Mouse (Mus musculus): ENCODE data around the gene Gm17622.

Gene Gm17622

GRCm38 (mm10) chr13:96490433-96490832, at the start of gene Gm17622:
TSS of gene Gm17622 (plus strand) at chr13:96490733.
- in situ Hi-C loops (cut with MboI, MseI), result no loop called here

DNA sequence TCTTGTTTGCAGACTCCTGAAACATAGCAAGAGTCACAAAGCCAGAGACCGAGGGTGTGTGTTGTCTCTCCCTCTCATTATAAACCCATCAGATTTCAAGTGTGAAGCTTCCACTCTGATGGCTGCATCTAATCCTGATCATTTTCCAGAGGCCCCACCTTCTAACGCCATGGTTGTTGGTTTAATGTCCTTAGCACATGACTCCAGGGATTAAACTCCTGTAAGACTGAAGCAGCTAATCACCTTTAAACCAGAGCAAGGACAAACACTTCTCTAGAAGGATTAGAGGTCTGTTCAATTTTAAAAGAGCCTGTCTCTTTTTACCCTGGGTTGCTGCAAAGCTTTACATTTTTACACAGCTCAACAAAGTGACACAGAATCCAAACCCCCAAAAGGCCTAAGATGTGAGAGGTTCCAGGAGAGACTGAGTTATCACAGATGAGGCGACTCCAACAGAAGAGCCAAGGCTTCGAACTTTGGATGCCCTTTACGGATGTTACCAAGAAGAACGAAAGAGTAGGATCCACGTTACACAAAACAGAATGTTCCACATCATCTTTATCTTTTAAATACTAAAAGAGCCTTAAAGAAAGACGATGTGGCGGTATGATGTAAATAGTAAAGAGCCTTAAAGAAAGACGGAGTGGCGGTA, 40.2 kb upstream of the Gm17622 start:
- in situ Hi-C loops (cut with MboI, MseI), result no loop called here

DNA sequence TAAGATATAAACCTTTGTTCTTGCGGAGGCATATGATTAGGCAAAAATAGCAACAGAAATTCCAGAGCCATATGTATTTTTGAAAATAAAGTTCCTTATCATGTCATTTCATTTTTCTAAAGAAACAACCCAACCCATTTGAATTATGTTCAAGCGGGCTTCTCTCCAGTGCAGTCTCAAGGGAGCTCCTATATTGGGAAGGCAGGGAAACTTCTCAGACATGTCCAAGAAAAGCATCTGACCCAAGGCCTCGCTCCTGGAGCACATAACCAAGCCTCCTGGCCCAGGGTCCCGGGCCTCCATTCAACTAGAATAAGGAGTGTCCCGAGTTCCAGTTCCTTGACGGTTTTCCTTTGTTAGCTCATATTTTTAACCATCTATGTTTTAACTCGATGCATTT, 39.7 kb upstream of the Gm17622 start:
- in situ Hi-C loops (cut with MboI, MseI), result no loop called here

DNA sequence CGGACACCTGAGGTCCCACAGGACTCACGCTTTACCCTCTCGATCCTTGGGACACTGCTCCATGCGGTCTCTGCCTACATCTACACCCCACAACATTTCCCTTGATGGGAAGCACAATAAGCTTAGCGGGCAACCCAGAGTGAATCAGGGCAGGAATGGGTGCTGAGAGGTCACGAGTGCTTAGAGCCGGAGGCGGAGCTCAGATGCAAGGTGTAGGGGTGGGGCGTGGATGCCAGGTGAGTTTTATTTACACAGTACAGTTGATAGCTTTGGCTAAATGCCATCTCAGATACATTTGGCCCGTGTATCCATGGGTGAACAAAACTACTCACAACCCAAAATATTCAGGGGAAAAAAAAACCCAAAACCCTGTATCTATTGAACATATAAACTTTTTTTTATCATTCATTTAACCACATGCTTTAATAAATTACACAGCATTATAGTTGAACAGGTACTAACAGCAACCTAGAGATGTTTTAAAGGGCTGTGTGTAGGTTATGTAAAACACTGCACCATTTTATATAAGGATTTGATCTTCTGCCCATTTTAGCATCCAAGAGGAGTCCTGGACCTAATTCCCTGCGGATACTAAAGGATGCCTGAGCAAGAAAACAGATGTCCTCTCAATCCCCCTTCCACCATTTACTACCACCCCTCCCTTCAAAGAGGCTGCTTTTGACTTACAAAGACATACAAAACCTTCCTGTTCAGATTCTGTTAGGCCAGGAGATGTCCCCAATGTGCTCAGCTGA, 39.0 kb upstream of the Gm17622 start:
- in situ Hi-C loops (cut with MboI, MseI), result no loop called here

- in situ Hi-C loops (cut with MboI, MseI), result no loop called here
These were observed 37.9 kb upstream of the Gm17622 start for GRCm38 (mm10) chr13:96452621-96453020.

- in situ Hi-C loops (cut with MboI, MseI), result no loop called here
These were observed 36.2 kb upstream of the Gm17622 start for GRCm38 (mm10) chr13:96454288-96454687.

DNA sequence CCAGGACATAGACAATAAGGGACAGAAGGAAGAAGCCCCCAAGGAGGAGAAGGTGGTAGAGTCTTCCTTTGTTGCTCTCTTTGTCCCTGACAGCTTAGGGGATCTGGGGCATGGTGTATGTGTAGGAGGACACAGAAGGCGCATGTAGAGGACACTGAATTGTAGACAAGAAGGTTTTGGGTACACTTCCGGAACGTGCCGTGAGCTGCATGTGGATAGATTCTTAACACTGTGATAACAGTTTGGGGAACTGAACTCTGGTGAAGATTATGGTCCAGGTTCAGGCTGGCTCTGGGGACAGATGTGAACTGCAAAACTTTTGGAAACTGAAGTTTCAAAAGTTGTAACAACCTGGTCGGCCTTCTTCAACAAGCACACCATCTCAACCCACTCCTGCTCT, 33.0 kb upstream of the Gm17622 start:
- in situ Hi-C loops (cut with MboI, MseI), result no loop called here

- in situ Hi-C loops (cut with MboI, MseI), result no loop called here
These were observed 32.5 kb upstream of the Gm17622 start for GRCm38 (mm10) chr13:96458018-96458417.

GRCm38 (mm10) chr13:96458606-96459005, 31.9 kb upstream of the Gm17622 start:
- in situ Hi-C loops (cut with MboI, MseI), result no loop called here

DNA sequence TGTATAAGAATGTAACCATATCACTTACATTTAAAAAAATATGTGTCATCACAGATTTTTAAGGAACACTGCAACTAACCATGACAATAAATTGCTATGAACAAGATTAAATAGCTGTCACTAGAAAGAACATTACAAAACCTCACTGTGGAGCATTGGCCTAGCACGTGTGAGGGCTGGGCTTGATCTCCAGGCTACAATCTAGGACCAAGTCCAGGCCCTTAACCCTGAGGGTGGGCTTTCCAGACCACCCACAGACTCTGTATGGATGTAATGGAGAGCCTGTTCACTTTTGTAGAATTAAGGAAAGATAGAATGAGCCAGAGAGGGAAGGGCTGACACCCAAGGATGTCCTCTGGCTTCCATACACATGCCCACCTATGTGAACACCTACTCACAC, 27.9 kb upstream of the Gm17622 start:
- in situ Hi-C loops (cut with MboI, MseI), result loop anchor here in 1 of 2 experiments (10.0 kb wide), 1 partner anchor 268 kb away; no protein-coding TSS in a partner anchor

DNA sequence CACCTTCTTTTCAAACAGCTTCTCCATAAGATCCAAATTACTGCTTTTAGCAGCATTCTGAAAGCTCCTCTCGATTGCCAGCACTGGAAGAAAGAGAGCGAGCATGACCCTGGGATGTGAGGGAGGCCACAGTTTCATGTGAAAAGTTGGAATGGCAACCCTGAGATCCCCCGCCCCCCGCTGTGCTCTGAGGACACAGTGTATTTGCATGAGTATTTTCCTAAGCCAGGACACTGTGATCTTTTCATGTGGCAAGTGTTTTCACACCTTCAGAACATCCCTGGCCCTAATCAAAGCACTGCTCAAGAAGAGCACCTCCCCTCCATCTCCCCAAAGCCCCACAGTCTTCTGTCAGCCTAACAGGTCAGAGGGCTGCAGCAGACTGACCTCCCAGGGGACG, 25.2 kb upstream of the Gm17622 start:
- in situ Hi-C loops (cut with MboI, MseI), result loop anchor here in 1 of 2 experiments (10.0 kb wide), 1 partner anchor 271 kb away; no protein-coding TSS in a partner anchor

DNA sequence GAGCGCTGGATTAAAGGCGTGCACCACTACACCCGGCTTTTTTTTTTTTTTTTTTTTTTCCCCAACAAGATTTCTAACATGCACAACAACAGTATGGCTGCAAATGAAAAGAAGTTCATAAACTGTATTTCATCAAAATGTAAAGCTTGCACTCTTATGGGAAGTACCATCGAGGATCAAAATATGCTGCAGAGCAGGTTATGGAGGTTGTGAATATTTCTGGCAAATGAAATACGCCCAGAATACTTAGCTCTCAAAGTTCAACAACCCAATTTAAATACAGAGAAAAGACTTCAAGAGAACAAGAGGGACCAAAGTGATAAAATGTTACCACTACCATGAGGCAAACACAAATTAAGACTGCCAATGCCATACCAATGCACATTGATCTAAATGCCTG, 21.9 kb upstream of the Gm17622 start:
- in situ Hi-C loops (cut with MboI, MseI), result loop anchor here in 1 of 2 experiments (10.0 kb wide), 1 partner anchor 274 kb away; no protein-coding TSS in a partner anchor

- in situ Hi-C loops (cut with MboI, MseI), result no loop called here
These were observed 20.0 kb upstream of the Gm17622 start for GRCm38 (mm10) chr13:96470556-96470955.

GRCm38 (mm10) chr13:96470957-96471356, 19.6 kb upstream of the Gm17622 start, which contains the start of gene Ankdd1b:
TSS of gene Ankdd1b (minus strand) at chr13:96471198.
- in situ Hi-C loops (cut with MboI, MseI), result no loop called here

GRCm38 (mm10) chr13:96477226-96477625, 13.3 kb upstream of the Gm17622 start:
- in situ Hi-C loops (cut with MboI, MseI), result no loop called here

DNA sequence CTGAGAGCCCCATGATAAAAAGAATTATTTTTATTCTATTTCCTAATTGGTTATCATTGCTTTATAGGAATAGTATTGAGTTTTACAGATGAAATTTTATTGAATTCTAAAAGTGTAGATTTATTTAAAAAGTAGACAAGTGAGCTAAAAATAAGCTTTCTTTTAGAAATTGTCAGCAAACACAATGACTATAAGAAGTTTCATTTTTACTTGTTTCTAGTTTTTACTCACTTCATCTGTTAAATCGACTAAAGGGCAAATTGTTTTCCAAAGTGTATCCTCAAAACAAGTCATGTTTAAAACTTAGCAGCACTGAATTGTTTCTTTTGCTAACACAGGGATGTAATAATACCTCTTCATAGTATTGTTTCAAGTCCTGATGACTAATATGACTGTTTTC, 11.5 kb upstream of the Gm17622 start:
- in situ Hi-C loops (cut with MboI, MseI), result no loop called here

DNA sequence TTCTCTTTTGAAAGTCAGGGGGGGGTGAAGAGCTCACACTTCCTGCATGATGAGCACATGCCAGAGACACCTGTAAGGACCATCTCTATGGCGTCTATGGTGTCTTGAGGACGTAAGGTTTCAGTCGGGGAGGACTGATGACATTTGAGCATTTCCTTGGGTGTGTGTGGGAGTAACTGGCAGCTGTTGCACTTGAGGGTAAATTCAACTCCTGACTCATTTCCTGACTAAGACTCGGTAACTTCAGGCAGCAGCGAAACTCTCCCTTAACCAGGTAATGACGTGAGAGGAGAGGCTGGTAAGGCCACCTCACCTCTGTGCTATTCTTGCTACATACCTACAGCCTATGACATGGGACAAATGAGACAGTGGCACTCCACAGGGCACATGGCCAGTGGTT, 3.3 kb upstream of the Gm17622 start:
- in situ Hi-C loops (cut with MboI, MseI), result no loop called here

- in situ Hi-C loops (cut with MboI, MseI), result no loop called here
These were observed 2.6 kb upstream of the Gm17622 start for GRCm38 (mm10) chr13:96487968-96488367.

GRCm38 (mm10) chr13:96496630-96497029, 6.1 kb downstream of the Gm17622 start:
- in situ Hi-C loops (cut with MboI, MseI), result no loop called here

GRCm38 (mm10) chr13:96499891-96500290, 9.4 kb downstream of the Gm17622 start:
- in situ Hi-C loops (cut with MboI, MseI), result no loop called here

- in situ Hi-C loops (cut with MboI, MseI), result no loop called here
These were observed 15.1 kb downstream of the Gm17622 start for GRCm38 (mm10) chr13:96505661-96506060.

DNA sequence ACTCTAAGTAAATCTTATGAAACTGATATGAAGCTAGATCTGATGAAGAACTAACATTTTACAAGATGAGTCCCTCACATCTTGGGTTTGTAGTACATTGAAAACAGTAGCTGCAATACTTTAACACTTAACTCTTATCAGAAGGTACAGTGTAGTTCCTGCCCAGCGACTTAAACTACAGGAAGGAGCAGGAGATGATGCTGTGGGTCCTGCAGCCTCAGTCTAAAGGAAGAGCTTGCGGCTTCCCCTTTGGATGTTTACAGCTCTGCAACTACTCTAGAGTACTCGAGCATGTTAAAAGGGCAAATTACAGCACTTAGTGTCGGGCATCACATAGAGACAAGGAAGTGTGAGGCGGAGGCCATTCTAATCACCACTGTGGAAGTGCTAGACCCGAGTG, 15.8 kb downstream of the Gm17622 start:
- in situ Hi-C loops (cut with MboI, MseI), result no loop called here

GRCm38 (mm10) chr13:96507541-96507940, 17.0 kb downstream of the Gm17622 start:
- in situ Hi-C loops (cut with MboI, MseI), result no loop called here

All from T-helper 17 cell (primary cell).